Mouse (Mus musculus) gastrocnemius, postnatal 10 days (tissue): Measurements from ENCODE around the gene Prkd1. TPM values are rescaled to one million over a fixed set of nuclear protein-coding genes. Genes with fewer than 3 reads are reported as not detected.

ENCODE experiments used
- DNase-seq: peaks from one replicate; pipeline ENCODE4 v3.0.0; 2021; ENCODE audit warnings: mixed read lengths
- total RNA-seq, 2 experiments: library from RNA; stranded (reverse); gene quantifications; 2 replicates each; pipeline ENCODE4 v1.2.3; 2021

Gene Prkd1
- total RNA-seq, 2 experiments from 2014 or later, result 4.1 to 4.2 TPM

GRCm38 (mm10) chr12:50352404-50352803, 296.5 kb downstream of the Prkd1 start:
- DNase-seq, result peak; percentile 3

GRCm38 (mm10) chr12:50333182-50333581, 315.7 kb downstream of the Prkd1 start:
- DNase-seq, result no peak

GRCm38 (mm10) chr12:50314634-50315033, 334.3 kb downstream of the Prkd1 start:
- DNase-seq, result no peak

GRCm38 (mm10) chr12:50309276-50309675, 339.6 kb downstream of the Prkd1 start:
- DNase-seq, result no peak

- no peak for DNase-seq
These were observed 347.6 kb downstream of the Prkd1 start for GRCm38 (mm10) chr12:50301334-50301733.

- no peak for DNase-seq
These were observed 352.8 kb downstream of the Prkd1 start for GRCm38 (mm10) chr12:50296067-50296466.

- no peak for DNase-seq
These were observed 353.3 kb downstream of the Prkd1 start for GRCm38 (mm10) chr12:50295549-50295948.

- no peak for DNase-seq
These were observed 356.1 kb downstream of the Prkd1 start for GRCm38 (mm10) chr12:50292834-50293233.
